ENCODE assay signal across 9 mouse cellular contexts in the genomic region with DNA sequence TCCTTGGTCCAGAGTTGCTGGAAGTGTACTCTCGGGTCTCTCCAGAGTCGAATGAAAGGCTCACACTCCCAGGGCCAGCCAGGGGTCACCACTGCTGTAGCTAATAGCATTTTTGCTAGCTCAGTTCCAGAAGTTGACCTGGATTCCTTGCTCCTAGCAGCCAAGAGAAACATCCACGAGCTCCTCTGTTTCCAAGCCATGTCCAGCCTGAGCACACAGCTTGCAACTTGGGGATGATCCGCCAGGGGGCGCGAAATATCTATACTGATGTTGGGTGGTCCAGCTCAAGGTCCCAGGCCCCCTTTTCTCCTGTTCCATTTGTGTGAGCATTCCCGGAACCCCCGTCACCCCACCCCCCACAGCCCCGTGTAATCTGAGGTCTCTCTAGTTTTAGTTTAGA. TPM values are rescaled to one million over a fixed set of nuclear protein-coding genes. Genes with fewer than 3 reads are reported as not detected.
DNase-seq lines count a peak whose midpoint lies in the region; ATAC-seq lines count a peak whose summit lies in the region.
"Had no signal": no experiment of that assay in that cellular context is flagged by ENCODE, and none has a peak within 500 bp of the region (broad histone marks: within the 10 kb centered on the region; RNA-seq: fewer than 3 reads in every experiment).

No protein-coding gene starts in this region.

- no peak overlapping the region; the same call in 1 of the 2 replicates for H3K27ac ChIP-seq in kidney, embryonic 14.5 days (ENCODE audit: low read depth, low read length)

- H3K27me3 ChIP-seq in kidney, embryonic 14.5 days (ENCODE audit: control insufficient read depth, insufficient read depth, low read length), result no peaks in the 10 kb centered on the region

- no peak overlapping the region for H3K9ac ChIP-seq in kidney, embryonic 14.5 days (ENCODE audit: low read depth, low read length)

- no peak overlapping the region for H3K4me3 ChIP-seq in kidney, embryonic 14.5 days (ENCODE audit: low read length)
- H3K4me3 ChIP-seq: myocyte had no signal

- H3K36me3 ChIP-seq in kidney, embryonic 14.5 days (ENCODE audit: control insufficient read depth, insufficient read depth, low read length), result no peaks in the 10 kb centered on the region

- ATAC-seq in cerebellum, adult (ENCODE audit: insufficient number of reproducible peaks, low FRiP score, low TSS enrichment), result no peak
- peak; percentile 10; the same call in 1 of the 2 replicates for ATAC-seq in kidney, embryonic 14.5 days (ENCODE audit: low FRiP score, low TSS enrichment)

- H3K4me1 ChIP-seq in kidney, embryonic 14.5 days (ENCODE audit: control insufficient read depth, insufficient read depth, low read length), result peaks cover 11% of the 10 kb centered on the region

- H3K9me3 ChIP-seq in kidney, embryonic 14.5 days (ENCODE audit: control insufficient read depth, low read length), result no peaks in the 10 kb centered on the region

- WGBS in kidney, embryonic 14.5 days, result 33% methylated on average over 9 of the region's 9 CpGs

- H3K4me2 ChIP-seq in kidney, embryonic 14.5 days (replicated peaks; ENCODE audit: low read depth, low read length), result no peak overlapping the region

- DNase-seq in cerebellum, adult 11-12 months, result peak; percentile 38
- DNase-seq in right cerebral cortex, adult 2 months (ENCODE audit: low spot score in 2 of 2), result peak; percentile 60 to 63
- DNase-seq in right cerebral cortex, adult 18-20 months, result no peak
- peak; percentile 80 for DNase-seq in embryo, embryonic 10 days (ENCODE audit: low spot score)
- peak; percentile 68 for DNase-seq in mesoderm, embryonic 11.5 days (ENCODE audit: low read depth, low spot score)
- peak; percentile 82 for DNase-seq in thymus, postnatal 4 days

RNA-seq across cellular contexts. Expression of gene Zfp628, which starts 3.5 kb away (rescaled TPM):
- polyA plus RNA-seq in kidney, embryonic 14.5 days (2014; fragmentation: Nextera tagmentation; extraction: Ambion mirVana), result 4.5 and 5.2 TPM in 2 replicates

RNA-seq across cellular contexts. Expression of gene Gm36210, which starts 5.2 kb away (rescaled TPM):
- 0.22 TPM in 1 of 2 replicates, not detected in the other for polyA plus RNA-seq in kidney, embryonic 14.5 days (2014; fragmentation: Nextera tagmentation; extraction: Ambion mirVana)
- polyA plus RNA-seq: myocyte had no signal

RNA-seq across cellular contexts. Expression of gene Nat14, which starts 10.3 kb away (rescaled TPM):
- polyA plus RNA-seq in kidney, embryonic 14.5 days (2014; fragmentation: Nextera tagmentation; extraction: Ambion mirVana), result 3.1 and 3.6 TPM in 2 replicates

RNA-seq across cellular contexts. Expression of gene Ssc5d, which starts 14.0 kb away (rescaled TPM):
- polyA plus RNA-seq in kidney, embryonic 14.5 days (2014; fragmentation: Nextera tagmentation; extraction: Ambion mirVana), result 1.1 and 2.5 TPM in 2 replicates

RNA-seq across cellular contexts. Expression of gene Isoc2a, which starts 34.6 kb away (rescaled TPM):
- 0.95 and 1.3 TPM in 2 replicates for polyA plus RNA-seq in kidney, embryonic 14.5 days (2014; fragmentation: Nextera tagmentation; extraction: Ambion mirVana)
